Mouse (Mus musculus): ENCODE measurements around the gene Phldb2. TPM values are rescaled to one million over a fixed set of nuclear protein-coding genes. Genes with fewer than 3 reads are reported as not detected.

Phldb2 gene
- polyA plus RNA-seq, 1 experiment from 2014 or later, result 46.2 TPM

DNA sequence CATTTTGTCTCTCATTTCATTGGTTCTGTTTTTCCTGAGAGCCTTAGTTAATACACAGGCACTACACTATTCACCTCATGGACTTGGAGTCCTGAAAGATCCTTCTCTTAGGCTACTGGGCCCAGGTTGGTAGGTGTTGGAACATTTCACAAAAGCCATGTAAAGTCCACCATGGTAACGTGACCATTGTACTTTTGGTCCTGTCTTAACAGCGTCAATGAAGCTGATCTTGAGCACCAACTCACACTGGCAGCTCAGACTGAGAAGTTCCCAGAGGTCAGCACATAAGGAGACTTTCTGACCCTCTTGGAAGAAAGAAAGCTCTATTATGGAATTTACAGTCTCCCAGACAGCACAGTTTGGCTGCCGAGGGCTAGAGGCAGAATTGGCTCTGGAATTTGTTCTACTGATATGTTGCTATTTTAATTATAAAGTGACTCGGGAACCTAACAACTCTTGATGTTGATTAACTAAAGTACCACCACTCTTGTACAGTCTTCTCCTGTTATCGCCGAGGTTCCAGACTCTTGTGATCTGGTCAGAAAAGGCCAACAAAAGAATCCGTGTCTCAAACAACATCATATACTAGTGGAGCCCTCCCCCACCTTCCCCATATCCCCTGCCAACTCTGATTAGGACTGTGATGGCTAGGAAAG is 72.1 kb downstream of the Phldb2 start:
- H3K9me3 ChIP-seq, result no peaks in the 10 kb centered on the region
- H3K27me3 ChIP-seq (replicated peaks; ENCODE audit: low read depth, poor library complexity, severe bottlenecking), result no peaks in the 10 kb centered on the region
- H3K4me3 ChIP-seq, result no peak overlapping the region
- H3K36me3 ChIP-seq (replicated peaks), result no peaks in the 10 kb centered on the region
- 80% methylated on average over 7 of the region's 7 CpGs for WGBS
- H3K27ac ChIP-seq (replicated peaks), result no peak overlapping the region
- no peaks in the 10 kb centered on the region for H3K4me1 ChIP-seq
- no peak for DNase-seq (ENCODE audit: low spot score)

DNA sequence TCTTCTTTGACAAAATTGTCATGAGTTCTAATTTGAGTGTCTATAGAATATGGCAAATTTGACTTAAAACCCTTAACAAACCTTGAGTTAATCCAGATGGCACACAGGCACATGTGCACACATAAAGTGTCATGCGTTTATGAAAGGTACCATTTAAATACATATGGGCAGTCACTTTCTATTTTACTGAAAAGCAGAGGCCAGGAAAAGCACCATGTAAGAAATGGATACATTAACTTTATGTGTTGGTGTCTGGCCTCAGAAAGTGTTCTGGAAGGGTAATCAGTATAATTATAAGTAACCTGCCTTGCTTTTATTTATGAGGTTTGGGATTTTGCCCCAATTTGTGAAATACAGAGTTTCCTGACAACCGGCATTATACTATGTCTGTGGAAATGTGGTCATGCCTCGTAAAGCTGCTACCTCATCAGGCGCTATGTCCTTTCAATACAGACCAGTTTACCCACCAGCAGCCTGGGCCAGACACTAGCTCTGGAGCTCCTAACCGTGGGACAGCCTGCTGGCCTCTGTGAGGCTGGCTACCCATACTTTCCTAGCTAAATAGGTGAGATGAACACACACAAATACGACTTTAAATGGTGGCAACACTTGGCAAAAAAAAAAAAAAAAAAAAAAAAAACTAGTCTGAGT is 73.2 kb downstream of the Phldb2 start:
- Histone ChIP-seq H3K4me3 (no peak overlapping the region), H3K4me1 (no peaks in the 10 kb centered on the region), H3K27me3 (replicated peaks; ENCODE audit: low read depth, poor library complexity, severe bottlenecking) (no peaks in the 10 kb centered on the region), H3K9me3 (no peaks in the 10 kb centered on the region), H3K36me3 (replicated peaks) (no peaks in the 10 kb centered on the region), H3K27ac (replicated peaks) (no peak overlapping the region)
- WGBS, result 88% methylated on average over 6 of the region's 6 CpGs
- DNase-seq (ENCODE audit: low spot score), result no peak

DNA sequence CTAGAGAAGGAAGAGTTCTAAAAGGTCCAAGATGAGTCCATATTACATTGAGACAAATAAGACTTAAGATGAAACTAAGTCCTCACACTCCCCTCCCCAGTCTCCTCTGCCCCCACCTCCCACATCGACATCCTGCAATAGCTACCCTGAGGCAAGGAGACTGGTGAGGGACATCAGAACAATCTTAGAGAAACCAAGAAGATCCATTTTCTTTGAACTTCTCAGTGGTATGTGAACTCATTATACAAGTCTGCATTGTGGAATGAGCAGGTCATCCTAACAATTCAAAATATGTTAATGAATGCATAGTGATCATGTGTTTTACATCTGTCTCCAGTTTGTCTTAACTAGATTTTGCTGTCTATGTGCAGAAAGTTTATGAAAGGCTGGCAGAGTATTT is 75.7 kb downstream of the Phldb2 start:
- no peak for DNase-seq (ENCODE audit: low spot score)
- Histone ChIP-seq H3K4me1 (no peaks in the 10 kb centered on the region), H3K27me3 (replicated peaks; ENCODE audit: low read depth, poor library complexity, severe bottlenecking) (no peaks in the 10 kb centered on the region), H3K4me3 (no peak overlapping the region), H3K27ac (replicated peaks) (no peak overlapping the region), H3K9me3 (no peaks in the 10 kb centered on the region), H3K36me3 (replicated peaks) (no peaks in the 10 kb centered on the region)
- 58% methylated on average over 1 of the region's 1 CpGs for WGBS

GRCm38 (mm10) chr16:45877171-45877570 is 76.2 kb downstream of the Phldb2 start:
- DNase-seq (ENCODE audit: low spot score), result no peak
- H3K4me1 ChIP-seq, result no peaks in the 10 kb centered on the region
- H3K4me3 ChIP-seq, result no peak overlapping the region
- no peak overlapping the region for H3K27ac ChIP-seq (replicated peaks)
- H3K27me3 ChIP-seq (replicated peaks; ENCODE audit: low read depth, poor library complexity, severe bottlenecking), result no peaks in the 10 kb centered on the region
- no peaks in the 10 kb centered on the region for H3K9me3 ChIP-seq
- no peaks in the 10 kb centered on the region for H3K36me3 ChIP-seq (replicated peaks)
- WGBS, result 87% methylated on average over 5 of the region's 5 CpGs

- Histone ChIP-seq H3K9me3 (no peaks in the 10 kb centered on the region), H3K4me1 (0 out of 2 replicates have a peak, but pooled peaks cover 4% of the 10 kb centered on the region), H3K27me3 (replicated peaks; ENCODE audit: low read depth, poor library complexity, severe bottlenecking) (no peaks in the 10 kb centered on the region), H3K27ac (replicated peaks) (no peak overlapping the region), H3K4me3 (no peak overlapping the region), H3K36me3 (replicated peaks) (no peaks in the 10 kb centered on the region)
- 90% methylated on average over 4 of the region's 4 CpGs for WGBS
- DNase-seq (ENCODE audit: low spot score), result no peak
These were observed 80.0 kb downstream of the Phldb2 start for GRCm38 (mm10) chr16:45873397-45873796.

DNA sequence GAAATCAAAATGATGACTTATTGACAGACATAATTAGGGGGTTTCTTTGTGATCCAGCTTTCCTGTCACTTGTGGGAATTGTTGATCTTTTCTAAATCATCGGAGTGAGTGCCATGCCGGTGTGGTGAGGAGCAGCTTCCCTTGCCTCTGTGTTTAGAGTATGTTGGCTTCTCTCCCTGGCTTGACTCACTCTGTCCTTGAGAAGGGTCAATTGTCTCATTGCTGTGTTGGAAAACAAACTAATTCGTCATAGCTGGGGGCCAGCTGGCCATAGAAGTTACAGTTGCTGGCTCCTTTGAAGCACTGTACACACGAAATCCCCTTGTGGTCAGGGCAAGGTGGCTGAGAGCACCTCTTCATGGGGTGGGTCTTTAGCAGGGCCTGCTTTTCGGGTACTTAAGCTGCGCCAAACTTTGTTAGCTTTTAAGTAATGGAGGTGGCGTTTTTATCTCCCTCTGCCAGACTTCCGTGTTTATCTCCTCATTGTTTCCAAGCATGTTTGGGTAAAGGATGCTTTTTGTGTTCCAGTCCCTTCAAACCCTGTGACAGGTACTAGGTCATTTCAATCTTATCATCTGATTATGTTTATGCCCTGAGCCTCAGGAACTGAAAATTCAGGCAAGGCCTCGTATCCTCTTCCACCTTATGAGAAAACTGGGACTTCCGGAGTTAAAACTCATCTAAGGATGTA is 82.0 kb downstream of the Phldb2 start:
- Histone ChIP-seq H3K27me3 (replicated peaks; ENCODE audit: low read depth, poor library complexity, severe bottlenecking) (no peaks in the 10 kb centered on the region), H3K36me3 (replicated peaks) (no peaks in the 10 kb centered on the region), H3K27ac (replicated peaks) (no peak overlapping the region), H3K4me1 (0 out of 2 replicates have a peak, but pooled peaks cover 4% of the 10 kb centered on the region), H3K9me3 (no peaks in the 10 kb centered on the region), H3K4me3 (no peak overlapping the region)
- 72% methylated on average over 10 of the region's 10 CpGs for WGBS
- no peak for DNase-seq (ENCODE audit: low spot score)

DNA sequence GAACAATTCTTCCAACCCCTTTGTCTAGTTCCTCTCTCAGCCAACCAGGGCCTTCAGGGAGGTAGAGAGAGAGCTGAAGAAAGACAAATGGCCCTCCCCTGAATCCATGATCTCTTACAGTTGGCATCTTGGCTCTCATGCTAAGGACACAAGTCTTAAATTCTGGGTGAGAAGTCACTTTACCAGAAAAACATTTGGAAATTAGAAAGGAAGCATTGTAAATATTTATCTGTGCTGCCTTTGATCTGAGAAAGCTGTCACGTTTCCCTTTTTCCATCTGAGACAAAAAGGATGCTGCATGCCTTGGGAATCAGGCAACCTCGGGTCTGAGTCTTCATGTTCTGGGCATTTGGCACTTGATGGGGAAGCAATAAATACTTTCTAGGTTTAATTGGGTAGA is 82.7 kb downstream of the Phldb2 start:
- WGBS, result 67% methylated on average over 2 of the region's 2 CpGs
- no peak for DNase-seq (ENCODE audit: low spot score)

GRCm38 (mm10) chr16:45869044-45869443 is 84.4 kb downstream of the Phldb2 start:
- Histone ChIP-seq H3K27ac (replicated peaks) (no peak overlapping the region), H3K4me3 (no peak overlapping the region), H3K27me3 (replicated peaks; ENCODE audit: low read depth, poor library complexity, severe bottlenecking) (no peaks in the 10 kb centered on the region), H3K9me3 (no peaks in the 10 kb centered on the region), H3K4me1 (0 out of 2 replicates have a peak, but pooled peaks cover 4% of the 10 kb centered on the region), H3K36me3 (replicated peaks) (no peaks in the 10 kb centered on the region)
- WGBS, result 85% methylated on average over 3 of the region's 3 CpGs
- DNase-seq (ENCODE audit: low spot score), result no peak

More for the DNA sequence above, 82.7 kb downstream of the Phldb2 start:
- H3K27me3 ChIP-seq (replicated peaks; ENCODE audit: low read depth, poor library complexity, severe bottlenecking), result no peaks in the 10 kb centered on the region
- 0 out of 2 replicates have a peak, but pooled peaks cover 4% of the 10 kb centered on the region for H3K4me1 ChIP-seq
- H3K27ac ChIP-seq (replicated peaks), result no peak overlapping the region
- no peak overlapping the region for H3K4me3 ChIP-seq
- no peaks in the 10 kb centered on the region for H3K9me3 ChIP-seq
- H3K36me3 ChIP-seq (replicated peaks), result no peaks in the 10 kb centered on the region

DNA sequence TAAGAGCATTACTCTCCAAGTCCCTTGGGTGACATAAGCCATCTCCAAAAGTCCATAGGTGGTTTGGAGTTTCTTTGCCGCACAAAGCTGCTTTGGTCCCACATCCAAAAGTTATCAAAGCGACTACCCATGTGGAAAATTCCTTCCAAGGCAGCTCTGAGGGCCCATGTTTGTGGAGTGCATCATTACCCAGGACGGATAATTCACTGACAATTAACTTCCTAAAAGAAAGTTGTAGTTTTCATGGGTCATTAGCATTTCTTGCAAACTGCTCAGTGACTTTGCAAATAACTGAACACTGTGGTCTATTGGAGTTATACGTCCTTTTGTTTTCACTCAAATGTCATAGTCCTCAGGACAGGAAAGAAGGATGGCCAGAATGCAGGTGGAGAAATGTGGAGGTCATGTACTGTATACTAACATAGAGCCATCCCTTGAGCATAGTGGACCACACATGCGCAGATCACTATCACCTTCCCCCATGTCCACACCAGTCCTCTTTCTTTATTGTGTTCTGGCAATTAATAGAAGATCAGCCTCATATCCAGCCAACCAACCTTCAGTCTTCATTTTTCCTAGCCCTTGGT is 96.0 kb downstream of the Phldb2 start:
- Histone ChIP-seq H3K4me3 (no peak overlapping the region), H3K9me3 (no peaks in the 10 kb centered on the region), H3K4me1 (no peaks in the 10 kb centered on the region), H3K36me3 (replicated peaks) (no peaks in the 10 kb centered on the region), H3K27me3 (replicated peaks; ENCODE audit: low read depth, poor library complexity, severe bottlenecking) (no peaks in the 10 kb centered on the region), H3K27ac (replicated peaks) (no peak overlapping the region)
- DNase-seq (ENCODE audit: low spot score), result no peak
- 77% methylated on average over 5 of the region's 5 CpGs for WGBS

DNA sequence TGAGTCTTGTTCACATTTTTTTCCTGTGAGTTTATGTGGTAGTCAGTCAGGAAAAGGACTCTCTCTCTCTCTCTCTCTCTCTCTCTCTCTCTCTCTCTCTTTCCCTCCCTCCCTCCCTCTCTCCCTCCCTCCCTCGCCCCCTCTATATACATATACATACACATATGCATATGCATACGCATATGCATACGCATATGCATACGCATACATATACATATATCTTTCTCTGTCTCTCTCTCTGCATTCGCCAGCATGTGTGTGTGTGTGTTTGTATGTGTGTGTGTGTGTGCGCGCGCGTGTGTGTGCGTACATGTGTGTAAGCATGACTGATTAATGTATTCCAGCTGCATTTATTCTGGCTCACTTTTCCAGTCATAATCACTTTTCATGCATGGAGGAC is 98.9 kb downstream of the Phldb2 start:
- no peaks in the 10 kb centered on the region for H3K4me1 ChIP-seq
- no peak for DNase-seq (ENCODE audit: low spot score)
- WGBS, result 92% methylated on average over 10 of the region's 10 CpGs

GRCm38 (mm10) chr16:45849045-45849444 is 104.4 kb downstream of the Phldb2 start:
- no peak overlapping the region for H3K4me3 ChIP-seq
- no peak overlapping the region for H3K27ac ChIP-seq (replicated peaks)
- no peaks in the 10 kb centered on the region for H3K9me3 ChIP-seq
- peaks cover 9% of the 10 kb centered on the region for H3K4me1 ChIP-seq
- no peaks in the 10 kb centered on the region for H3K36me3 ChIP-seq (replicated peaks)
- peaks cover 17% of the 10 kb centered on the region for H3K27me3 ChIP-seq (replicated peaks; ENCODE audit: low read depth, poor library complexity, severe bottlenecking)
- WGBS, result 90% methylated on average over 4 of the region's 4 CpGs
- no peak for DNase-seq (ENCODE audit: low spot score)

More for the DNA sequence above, 98.9 kb downstream of the Phldb2 start:
- no peaks in the 10 kb centered on the region for H3K9me3 ChIP-seq
- H3K4me3 ChIP-seq, result no peak overlapping the region
- H3K27me3 ChIP-seq (replicated peaks; ENCODE audit: low read depth, poor library complexity, severe bottlenecking), result no peaks in the 10 kb centered on the region
- H3K27ac ChIP-seq (replicated peaks), result no peak overlapping the region
- H3K36me3 ChIP-seq (replicated peaks), result no peaks in the 10 kb centered on the region

- peak; percentile 23 for DNase-seq (ENCODE audit: low spot score)
- WGBS, result 11% methylated on average over 10 of the region's 10 CpGs
These were observed 108.5 kb downstream of the Phldb2 start for GRCm38 (mm10) chr16:45844875-45845274.

More at GRCm38 (mm10) chr16:45844875-45845274, 108.5 kb downstream of the Phldb2 start:
- Histone ChIP-seq H3K4me1 (peaks cover 34% of the 10 kb centered on the region), H3K27me3 (replicated peaks; ENCODE audit: low read depth, poor library complexity, severe bottlenecking) (peaks cover 17% of the 10 kb centered on the region), H3K9me3 (no peaks in the 10 kb centered on the region), H3K36me3 (replicated peaks) (0 out of 2 replicates have a peak, but pooled peaks cover 5% of the 10 kb centered on the region), H3K4me3 (peak overlapping the region; percentile 71), H3K27ac (replicated peaks) (peak overlapping the region; percentile 95)

All from embryonic facial prominence, embryonic 10.5 days (tissue).